Mouse (Mus musculus) C2C12 (cell line): ENCODE measurements around the gene Pard6a.

ENCODE experiments used
- CTCF ChIP-seq: IDR thresholded peaks from one replicate; pipeline ENCODE4 v1.5.1; 2011; ENCODE audit not compliant: control insufficient read depth, insufficient read depth, insufficient read length
- MAX ChIP-seq: IDR thresholded peaks from one replicate; pipeline ENCODE4 v1.6.1; 2011; ENCODE audit warnings: mild to moderate bottlenecking, control low read depth
- MYOG ChIP-seq: IDR thresholded peaks from one replicate; pipeline ENCODE4 v1.6.1; 2011; ENCODE audit not compliant: control insufficient read depth, insufficient read length; ENCODE audit errors: extremely low read depth
- USF1 ChIP-seq: IDR thresholded peaks from one replicate; pipeline ENCODE4 v1.6.1; 2011; ENCODE audit warnings: low read depth, mild to moderate bottlenecking, control low read depth, moderate library complexity

- TF ChIP-seq CTCF (no peak), MAX (no peak), USF1 (no peak), MYOG (no peak)
Observed at GRCm38 (mm10) chr8:105698734-105699133, 2.2 kb upstream of the Pard6a start.
